In genomic region chr7:25267751-25268463, GRCm38 (mm10) we compare ENCODE assay signal across 8 mouse cellular contexts. TPM values are rescaled to one million over a fixed set of nuclear protein-coding genes. Genes with fewer than 3 reads are reported as not detected.
DNase-seq lines count a peak whose midpoint lies in the region; ATAC-seq and TF ChIP-seq lines count a peak whose summit lies in the region.

No protein-coding gene starts in this region.

- DNase-seq in MN1 (ENCODE audit: low spot score): peak; percentile 99
- peak; percentile 100 for DNase-seq in cerebellum, adult 9-10 months
- peak; percentile 99 for DNase-seq in hindbrain, embryonic 10.5 days (ENCODE audit: low spot score)
- peak; percentile 100 for DNase-seq in layer of hippocampus, adult 9-11 months
- DNase-seq in lung, postnatal 0 days (ENCODE audit: low spot score): peak; percentile 100
- peak; percentile 95 for DNase-seq in ovary, postnatal 14 days (ENCODE audit: low spot score)
- peak; percentile 99 for DNase-seq in thymus, postnatal 14 days

- peak overlapping the region; percentile 95 for H3K27ac ChIP-seq in hindbrain, embryonic 10.5 days
- H3K27ac ChIP-seq in lung, postnatal 0 days (ENCODE audit: low read length): peak overlapping the region; percentile 97

- peak overlapping the region; percentile 81 for H3K9ac ChIP-seq in lung, postnatal 0 days (replicated peaks; ENCODE audit: low read depth)

- peaks cover 50% of the 10 kb centered on the region for H3K4me1 ChIP-seq in hindbrain, embryonic 10.5 days (replicated peaks)
- peaks cover 16% of the 10 kb centered on the region for H3K4me1 ChIP-seq in lung, postnatal 0 days (ENCODE audit: insufficient read depth, low read depth, low read length)

- peak overlapping the region; percentile 91 for H3K4me3 ChIP-seq in hindbrain, embryonic 10.5 days
- H3K4me3 ChIP-seq in lung, postnatal 0 days (ENCODE audit: low read depth, low read length): peak overlapping the region; percentile 80

- peak overlapping the region; percentile 87 for H3K4me2 ChIP-seq in lung, postnatal 0 days (replicated peaks; ENCODE audit: low read depth, low read length)

- peak; percentile 95 for TF ChIP-seq EP300 in lung, postnatal 0 days (IDR thresholded peaks at IDR 0.05)

- WGBS in hindbrain, embryonic 10.5 days: under 1% methylated on average over 33 of the region's 33 CpGs
- 1% methylated on average over 33 of the region's 33 CpGs for WGBS in lung, postnatal 0 days

- TF ChIP-seq CTCF in lung, postnatal 0 days (IDR thresholded peaks at IDR 0.05): no peak

- peaks cover 22% of the 10 kb centered on the region for H3K36me3 ChIP-seq in hindbrain, embryonic 10.5 days
- H3K36me3 ChIP-seq in lung, postnatal 0 days (ENCODE audit: insufficient read depth, low read length): no peaks in the 10 kb centered on the region

- ATAC-seq in frontal cortex, adult (ENCODE audit: low TSS enrichment): peak; percentile 83
- ATAC-seq in lung, postnatal 0 days: peak; percentile 93

- H3K27me3 ChIP-seq in hindbrain, embryonic 10.5 days (ENCODE audit: insufficient read depth, poor library complexity, severe bottlenecking): 0 out of 2 replicates have a peak, but pooled peaks cover 7% of the 10 kb centered on the region
- H3K27me3 ChIP-seq in lung, postnatal 0 days (replicated peaks; ENCODE audit: insufficient read depth, low read length): no peaks in the 10 kb centered on the region

- no peaks in the 10 kb centered on the region for H3K9me3 ChIP-seq in hindbrain, embryonic 10.5 days
- H3K9me3 ChIP-seq in lung, postnatal 0 days (ENCODE audit: low read length): no peaks in the 10 kb centered on the region

RNA-seq across cellular contexts. Expression of gene Cic, which starts 0.4 kb away (rescaled TPM):
- polyA plus RNA-seq in hindbrain, embryonic 10.5 days (2016; fragmentation: Nextera tagmentation; extraction: Ambion mirVana): 23.2 and 23.5 TPM in 2 replicates
- polyA plus RNA-seq in lung, postnatal 0 days (2015; fragmentation: Nextera tagmentation; extraction: Ambion mirVana): 26.5 and 31.9 TPM in 2 replicates

RNA-seq across cellular contexts. Expression of gene Erf, which starts 17.3 kb away (rescaled TPM):
- 8.0 and 8.6 TPM in 2 replicates for polyA plus RNA-seq in hindbrain, embryonic 10.5 days (2016; fragmentation: Nextera tagmentation; extraction: Ambion mirVana)
- 8.7 and 10.3 TPM in 2 replicates for polyA plus RNA-seq in lung, postnatal 0 days (2015; fragmentation: Nextera tagmentation; extraction: Ambion mirVana)

RNA-seq across cellular contexts. Expression of gene Pafah1b3, which starts 29.9 kb away (rescaled TPM):
- 271 and 384 TPM in 2 replicates for polyA plus RNA-seq in hindbrain, embryonic 10.5 days (2016; fragmentation: Nextera tagmentation; extraction: Ambion mirVana)
- polyA plus RNA-seq in lung, postnatal 0 days (2015; fragmentation: Nextera tagmentation; extraction: Ambion mirVana): 83.8 and 87.1 TPM in 2 replicates

RNA-seq across cellular contexts. Expression of gene Gsk3a, which starts 30.3 kb away (rescaled TPM):
- 11.6 and 12.5 TPM in 2 replicates for polyA plus RNA-seq in hindbrain, embryonic 10.5 days (2016; fragmentation: Nextera tagmentation; extraction: Ambion mirVana)
- polyA plus RNA-seq in lung, postnatal 0 days (2015; fragmentation: Nextera tagmentation; extraction: Ambion mirVana): 6.7 and 6.8 TPM in 2 replicates

RNA-seq across cellular contexts. Expression of gene Prr19, which starts 33.3 kb away (rescaled TPM):
- 1.2 and 2.1 TPM in 2 replicates for polyA plus RNA-seq in hindbrain, embryonic 10.5 days (2016; fragmentation: Nextera tagmentation; extraction: Ambion mirVana)
- polyA plus RNA-seq in lung, postnatal 0 days (2015; fragmentation: Nextera tagmentation; extraction: Ambion mirVana): not detected in 2 replicates

Comparison
In these comparisons a context has a peak if more than half of its experiments do, and no peak if none do; other contexts are left out.
1. Peak in every context shown above with its lines: DNase-seq, ATAC-seq, H3K4me3 ChIP-seq and H3K27ac ChIP-seq.